Mouse (Mus musculus) brain, embryonic 14.5 days (tissue): ENCODE measurements around the gene Rnf152.

Experiments used
- CTCF ChIP-seq: fragments of 200-500 bp; IDR thresholded peaks from 2 replicates; pipeline ENCODE4 v1.5.1; 2012; ENCODE audit warnings: inconsistent platforms, mild to moderate bottlenecking, moderate library complexity, borderline replicate concordance; ENCODE audit not compliant: insufficient read depth, insufficient read length; ENCODE audit errors: extremely low read depth
- POLR2A ChIP-seq: fragments of 200-500 bp; IDR thresholded peaks from 2 replicates; pipeline ENCODE4 v1.6.1; 2012; ENCODE audit warnings: mild to moderate bottlenecking, inconsistent platforms, borderline replicate concordance; ENCODE audit not compliant: poor library complexity, insufficient read depth, insufficient read length, severe bottlenecking; ENCODE audit errors: extremely low read depth

- TF ChIP-seq CTCF (no peak), POLR2A (no peak)
These were observed 69.0 kb downstream of the Rnf152 start for GRCm38 (mm10) chr1:105287536-105287935.
